Mouse (Mus musculus) MEL (cell line): ENCODE results near the gene Gtse1. TPM values are rescaled to one million over a fixed set of nuclear protein-coding genes. Genes with fewer than 3 reads are reported as not detected.

Experiments used
- DNase-seq: peaks from one replicate; pipeline ENCODE4 v3.0.0; 2011; ENCODE audit warnings: low read depth, low spot score
- H3K27ac ChIP-seq: 2 replicates; pipeline ENCODE4 v1.5.1; 2012; ENCODE audit warnings: low read depth, mild to moderate bottlenecking, control low read depth, low read length, moderate library complexity; ENCODE audit not compliant: control insufficient read depth
- H3K27me3 ChIP-seq, 2 experiments: fragments of 150-350 bp in 1 of 2; sonication (generic) in 1 of 2; 2 replicates each; pipeline ENCODE4 v1.6.1; 2012; ENCODE audit warnings: low read length in 2 of 2, mild to moderate bottlenecking in 2 of 2, improper control_type of control experiment in 1 of 2, moderate library complexity in 1 of 2; ENCODE audit not compliant: insufficient read depth in 2 of 2, control insufficient read depth in 1 of 2
- H3K36me3 ChIP-seq, 2 experiments: 2 replicates each; pipeline ENCODE4 v1.6.1; 2012 to 2014; ENCODE audit warnings: low read length in 2 of 2, improper control_type of control experiment in 1 of 2, inconsistent platforms in 1 of 2, mild to moderate bottlenecking in 1 of 2; ENCODE audit not compliant: insufficient read depth in 2 of 2, control insufficient read depth in 1 of 2
- H3K4me1 ChIP-seq, 2 experiments: fragments of 150-350 bp in 1 of 2; sonication (generic) in 1 of 2; 2 replicates each; pipeline ENCODE4 v1.6.1; 2012; ENCODE audit warnings: low read length in 2 of 2, improper control_type of control experiment in 1 of 2, mild to moderate bottlenecking in 1 of 2; ENCODE audit not compliant: insufficient read depth in 2 of 2, control insufficient read depth in 1 of 2
- H3K4me3 ChIP-seq, 2 experiments: fragments of 150-350 bp in 1 of 2; sonication (generic) in 1 of 2; 2 replicates each; pipeline ENCODE4 v1.5.1; 2012; ENCODE audit warnings: low read depth in 2 of 2, low read length in 2 of 2, mild to moderate bottlenecking in 2 of 2, moderate library complexity in 2 of 2, control low read depth in 1 of 2, improper control_type of control experiment in 1 of 2; ENCODE audit not compliant: control insufficient read depth in 1 of 2, insufficient read depth in 1 of 2
- H3K79me2 ChIP-seq: 2 replicates; pipeline ENCODE4 v1.6.1; 2012; ENCODE audit warnings: mild to moderate bottlenecking, low read length, moderate library complexity; ENCODE audit not compliant: control insufficient read depth, poor library complexity, insufficient read depth
- H3K9ac ChIP-seq: 2 replicates; pipeline ENCODE4 v1.6.1; 2012; ENCODE audit warnings: low read depth, mild to moderate bottlenecking, control low read depth, low read length, moderate library complexity; ENCODE audit not compliant: control insufficient read depth, poor library complexity, severe bottlenecking
- H3K9me3 ChIP-seq: fragments of 150-350 bp; sonication (generic); replicated peaks from 2 replicates; pipeline ENCODE4 v1.6.1; 2012; ENCODE audit warnings: mild to moderate bottlenecking, low read length, improper control_type of control experiment, moderate library complexity; ENCODE audit not compliant: insufficient read depth
- CHD1 ChIP-seq: IDR thresholded peaks from 2 replicates; pipeline ENCODE4 v1.6.1; 2012; ENCODE audit warnings: low read depth, mild to moderate bottlenecking, inconsistent platforms, low read length, improper control_type of control experiment
- CHD2 ChIP-seq: IDR thresholded peaks from 2 replicates; pipeline ENCODE4 v1.6.1; 2011; ENCODE audit warnings: low read length, improper control_type of control experiment
- CTCF ChIP-seq, 3 experiments: IDR thresholded peaks in 2 of 3; conservative IDR thresholded peaks in 1 of 3; 2 replicates each; pipeline ENCODE4 v1.5.1; 2011 to 2012; ENCODE audit warnings: low read length in 3 of 3, low read depth in 2 of 3, mild to moderate bottlenecking in 2 of 3, improper control_type of control experiment in 1 of 3, inconsistent platforms in 1 of 3, mixed read lengths in 1 of 3, moderate library complexity in 1 of 3; ENCODE audit not compliant: control insufficient read depth in 1 of 3, insufficient read depth in 1 of 3, poor library complexity in 1 of 3, severe bottlenecking in 1 of 3
- EP300 ChIP-seq, 2 experiments: IDR thresholded peaks; 2 replicates each; pipeline ENCODE4 v1.6.1; 2011; ENCODE audit warnings: improper control_type of control experiment in 2 of 2, low read length in 2 of 2, low read depth in 1 of 2, mild to moderate bottlenecking in 1 of 2
- ETS1 ChIP-seq: IDR thresholded peaks from 2 replicates; pipeline ENCODE4 v1.6.1; 2012; ENCODE audit warnings: low read depth, mild to moderate bottlenecking, inconsistent platforms, low read length, improper control_type of control experiment, moderate library complexity
- JUND ChIP-seq: IDR thresholded peaks from 2 replicates; pipeline ENCODE4 v1.6.1; 2011; ENCODE audit warnings: low read depth, mild to moderate bottlenecking, improper control_type of control experiment, low read length
- MAZ ChIP-seq: IDR thresholded peaks from 2 replicates; pipeline ENCODE4 v1.6.1; 2012; ENCODE audit warnings: low read depth, mild to moderate bottlenecking, inconsistent platforms, low read length, improper control_type of control experiment
- NRF1 ChIP-seq: IDR thresholded peaks from 2 replicates; pipeline ENCODE4 v1.6.1; 2014; ENCODE audit warnings: low read depth, mild to moderate bottlenecking, inconsistent platforms, low read length, improper control_type of control experiment, moderate library complexity; ENCODE audit not compliant: poor library complexity, insufficient read depth, severe bottlenecking
- POLR2A ChIP-seq, 2 experiments: IDR thresholded peaks; 2 replicates each; pipeline ENCODE4 v1.6.1; 2011 to 2012; ENCODE audit warnings: low read length in 2 of 2, mild to moderate bottlenecking in 2 of 2, control low read depth in 1 of 2, improper control_type of control experiment in 1 of 2, low read depth in 1 of 2, moderate library complexity in 1 of 2; ENCODE audit not compliant: control insufficient read depth in 1 of 2, insufficient read depth in 1 of 2, poor library complexity in 1 of 2
- SIN3A ChIP-seq: IDR thresholded peaks from 2 replicates; pipeline ENCODE4 v1.6.1; 2012; ENCODE audit warnings: low read length, improper control_type of control experiment, inconsistent platforms
- SMC3 ChIP-seq: IDR thresholded peaks from 2 replicates; pipeline ENCODE4 v1.6.1; 2011; ENCODE audit warnings: low read depth, low read length, improper control_type of control experiment
- TCF12 ChIP-seq: IDR thresholded peaks from 2 replicates; pipeline ENCODE4 v1.6.1; 2014; ENCODE audit warnings: low read depth, mild to moderate bottlenecking, inconsistent platforms, low read length, improper control_type of control experiment, moderate library complexity
- UBTF ChIP-seq: IDR thresholded peaks from 2 replicates; pipeline ENCODE4 v1.6.1; 2012; ENCODE audit warnings: low read depth, mild to moderate bottlenecking, inconsistent platforms, low read length, improper control_type of control experiment, moderate library complexity, borderline replicate concordance; ENCODE audit not compliant: insufficient read depth
- USF2 ChIP-seq, 2 experiments: IDR thresholded peaks; 2 replicates each; pipeline ENCODE4 v1.6.1; 2011 to 2012; ENCODE audit warnings: improper control_type of control experiment in 2 of 2, low read length in 2 of 2, borderline replicate concordance in 1 of 2, inconsistent platforms in 1 of 2, low read depth in 1 of 2, mild to moderate bottlenecking in 1 of 2; ENCODE audit not compliant: insufficient read depth in 1 of 2
- ZC3H11A ChIP-seq: IDR thresholded peaks from 2 replicates; pipeline ENCODE4 v1.6.1; 2012; ENCODE audit warnings: low read depth, mild to moderate bottlenecking, inconsistent platforms, low read length, improper control_type of control experiment
- ZKSCAN1 ChIP-seq: IDR thresholded peaks from 2 replicates; pipeline ENCODE4 v1.6.1; 2012; ENCODE audit warnings: low read depth, mild to moderate bottlenecking, inconsistent platforms, low read length, improper control_type of control experiment, moderate library complexity
- polyA plus RNA-seq, 2 experiments: library from polyadenylated mRNA; stranded (reverse) in 1 of 2; unstranded in 1 of 2; fragments of >175 nt in 1 of 2; fragments of >200 nt in 1 of 2; gene quantifications; 2 replicates each; pipeline versions ENCODE4 v1.2.1 to v1.2.4; 2012; ENCODE audit warnings: low replicate concordance in 2 of 2, low read depth in 1 of 2; ENCODE audit not compliant: insufficient read length in 2 of 2, insufficient read depth in 1 of 2, missing spikeins in 1 of 2
- total RNA-seq: library from RNA; depleted of rRNA; stranded (reverse); fragments of 300-350 nt; gene quantifications from 2 replicates; pipeline ENCODE4 v1.2.3, GENCODE M21; 2012

Gene Gtse1
- total and polyA plus RNA-seq, 3 experiments = 22.6 to 38.3 TPM; not detected in 1

DNA sequence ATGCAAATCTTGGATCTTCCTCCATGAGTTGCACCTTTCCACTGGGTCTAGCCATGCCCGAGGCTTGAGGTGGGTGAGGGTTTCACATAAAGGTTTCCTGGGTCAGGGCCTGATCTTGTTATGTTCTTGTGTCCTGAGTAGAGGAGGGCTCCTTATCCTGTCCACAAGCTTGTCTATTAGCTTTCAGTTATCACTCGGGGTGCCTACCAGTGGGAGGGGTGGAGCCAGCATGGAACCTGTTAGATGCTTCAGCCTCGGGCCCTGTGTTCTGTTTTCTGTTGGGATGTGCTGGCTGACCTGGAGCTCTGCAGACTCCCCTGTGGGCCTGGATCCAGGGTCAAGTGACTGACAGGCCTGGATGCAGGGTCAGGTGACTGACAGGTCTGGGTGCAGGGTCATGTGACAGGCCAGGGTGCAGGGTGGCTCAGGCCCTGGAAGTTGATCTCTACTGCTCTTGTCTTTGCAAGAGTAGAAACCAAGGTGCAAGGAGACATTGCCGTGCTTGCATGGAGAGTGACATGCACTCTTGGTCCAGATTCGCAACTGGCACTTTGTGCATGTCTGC lies 17.7 kb upstream of the Gtse1 start:
- Histone ChIP-seq H3K36me3 (no peaks in the 10 kb centered on the region), H3K4me1 (no peaks in the 10 kb centered on the region), H3K27ac (no peak overlapping the region), H3K9ac (no peak overlapping the region), H3K79me2 (no peaks in the 10 kb centered on the region), H3K27me3 (no peaks in the 10 kb centered on the region), H3K9me3 (no peaks in the 10 kb centered on the region), H3K4me3 (no peak overlapping the region)
- TF ChIP-seq SMC3 = no peak
- TF ChIP-seq ZC3H11A = no peak
- no peak for TF ChIP-seq NRF1
- no peak for TF ChIP-seq UBTF
- TF ChIP-seq SIN3A = no peak
- TF ChIP-seq MAZ = no peak
- no peak for TF ChIP-seq USF2 (IDR thresholded peaks at IDR 0.05; ENCODE audit: borderline replicate concordance in 1 of 2, insufficient read depth in 1 of 2, low read depth in 1 of 2, low read length in 2 of 2)
- TF ChIP-seq CHD1 = no peak
- no peak for TF ChIP-seq ETS1
- DNase-seq = no peak

DNA sequence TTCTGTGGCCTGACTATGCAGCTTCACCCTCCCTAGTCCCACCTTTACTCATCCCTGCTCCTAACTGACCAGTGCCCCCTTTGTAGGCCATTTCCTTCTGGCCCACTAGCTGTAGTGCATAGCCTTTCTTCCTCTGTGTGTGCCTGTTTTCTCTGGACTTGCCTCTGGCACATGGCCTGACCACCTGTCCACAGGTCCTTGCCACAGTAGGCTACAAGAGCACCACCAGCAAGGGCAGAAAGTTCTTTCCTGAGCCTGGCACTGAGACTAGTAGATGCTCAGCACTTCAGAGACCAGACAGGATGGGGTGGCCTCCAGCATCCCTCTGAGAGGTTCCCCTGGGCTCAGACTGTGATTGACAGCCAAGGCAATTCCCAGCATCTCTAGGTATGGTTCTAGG lies 14.5 kb upstream of the Gtse1 start:
- Histone ChIP-seq H3K27me3 (no peaks in the 10 kb centered on the region), H3K4me1 (no peaks in the 10 kb centered on the region), H3K4me3 (no peak overlapping the region), H3K36me3 (no peaks in the 10 kb centered on the region), H3K79me2 (no peaks in the 10 kb centered on the region), H3K27ac (no peak overlapping the region), H3K9ac (no peak overlapping the region), H3K9me3 (no peaks in the 10 kb centered on the region)
- no peak for DNase-seq
- TF ChIP-seq CHD2 (no peak), TCF12 (no peak), ZKSCAN1 (no peak), POLR2A (IDR thresholded peaks at IDR 0.05; ENCODE audit: control insufficient read depth in 1 of 2, insufficient read depth in 1 of 2, low read depth in 1 of 2, low read length in 2 of 2, poor library complexity in 1 of 2) (no peak), JUND (no peak), SMC3 (no peak), ETS1 (no peak), EP300 (IDR thresholded peaks at IDR 0.05; ENCODE audit: low read depth in 1 of 2, low read length in 2 of 2) (no peak), CTCF (IDR thresholded peaks at IDR 0.05 in 2 of 3, conservative IDR thresholded peaks at IDR 0.05 in 1 of 3; ENCODE audit: control insufficient read depth in 1 of 3, insufficient read depth in 1 of 3, low read depth in 2 of 3, low read length in 3 of 3, poor library complexity in 1 of 3, severe bottlenecking in 1 of 3) (no peak)
